Mouse (Mus musculus): ENCODE measurements around the gene Spata20. TPM values are rescaled to one million over a fixed set of nuclear protein-coding genes. Genes with fewer than 3 reads are reported as not detected.

Spata20 gene
- total RNA-seq, 2 experiments from 2014 or later, result 0.34 to 0.42 TPM

DNA sequence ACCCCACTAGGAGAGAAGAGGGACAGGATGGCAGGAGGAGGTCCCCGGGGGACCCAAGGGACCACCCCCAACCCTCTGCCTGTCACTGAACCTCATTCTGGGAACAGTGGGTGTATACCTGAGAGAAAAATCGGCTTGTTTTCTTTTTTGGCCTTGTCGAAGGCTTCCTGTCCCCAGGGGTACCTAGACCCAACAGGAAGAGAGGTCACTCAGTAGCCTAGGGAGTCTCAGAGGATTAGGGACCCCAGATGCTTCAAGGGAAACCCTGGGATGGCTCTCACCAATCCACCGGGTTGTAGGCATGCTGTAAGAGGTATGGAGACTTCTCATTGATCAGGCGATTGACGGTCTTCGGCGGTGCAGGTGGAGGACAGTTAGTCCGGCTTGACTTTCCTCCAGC, 1.3 kb downstream of the Spata20 start:
- no peak for DNase-seq (ENCODE audit: low spot score)
- intact Hi-C loops (cut with DNase I), result loop anchor here (5.0 kb wide), 2 partner anchors 247 to 352 kb away; no protein-coding TSS in a partner anchor

GRCm38 (mm10) chr11:94483921-94484320, 2.1 kb downstream of the Spata20 start:
- no peak for DNase-seq (ENCODE audit: low spot score)
- intact Hi-C loops (cut with DNase I), result no loop called here

DNA sequence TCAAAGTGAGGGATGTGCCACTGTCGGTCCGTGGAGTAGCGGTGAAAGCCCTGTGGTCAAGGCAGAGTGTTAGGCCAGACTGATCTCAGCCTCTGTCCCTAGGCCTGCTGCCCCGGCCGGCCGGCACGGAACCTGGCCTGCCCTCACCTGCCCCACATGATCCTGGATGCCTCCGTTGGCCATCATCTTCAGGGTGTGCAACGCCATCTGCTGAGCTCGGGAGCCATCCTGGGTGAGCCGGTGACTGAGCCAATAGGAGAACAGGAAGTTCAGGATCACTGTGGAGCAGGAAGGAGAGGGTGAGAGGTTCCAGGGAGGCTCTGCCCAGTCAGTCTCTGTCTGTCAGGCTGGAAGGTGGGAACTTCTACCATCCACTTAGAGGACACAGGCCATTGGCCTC, 2.5 kb downstream of the Spata20 start:
- intact Hi-C loops (cut with DNase I), result no loop called here
- DNase-seq (ENCODE audit: low spot score), result no peak

- DNase-seq (ENCODE audit: low spot score), result no peak
- intact Hi-C loops (cut with DNase I), result no loop called here
Measured at GRCm38 (mm10) chr11:94482738-94483137, 3.2 kb downstream of the Spata20 start.

DNA sequence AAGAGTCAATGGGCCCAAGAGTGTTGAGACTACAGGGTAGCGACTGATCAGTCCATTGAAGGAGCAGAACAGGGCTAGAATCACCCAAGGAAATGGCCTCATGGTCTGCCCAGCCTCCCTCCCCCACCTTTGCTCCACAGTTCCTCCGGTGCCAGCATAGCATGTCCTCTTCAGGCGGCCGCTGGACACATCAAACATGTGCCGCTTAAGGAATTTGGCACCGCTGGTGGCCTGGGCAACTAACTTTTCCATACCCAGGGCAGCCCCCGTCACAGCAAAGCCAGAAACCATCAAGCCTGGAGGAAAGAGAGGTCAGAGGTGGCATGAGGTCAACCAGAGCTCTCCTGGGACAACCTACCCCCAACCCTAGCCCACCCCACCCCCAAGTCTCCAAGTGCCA, 4.0 kb downstream of the Spata20 start:
- no peak for DNase-seq (ENCODE audit: low spot score)
- intact Hi-C loops (cut with DNase I), result no loop called here

- intact Hi-C loops (cut with DNase I), result no loop called here
- DNase-seq (ENCODE audit: low spot score), result no peak
Measured at GRCm38 (mm10) chr11:94480382-94480781, 5.6 kb downstream of the Spata20 start.

DNA sequence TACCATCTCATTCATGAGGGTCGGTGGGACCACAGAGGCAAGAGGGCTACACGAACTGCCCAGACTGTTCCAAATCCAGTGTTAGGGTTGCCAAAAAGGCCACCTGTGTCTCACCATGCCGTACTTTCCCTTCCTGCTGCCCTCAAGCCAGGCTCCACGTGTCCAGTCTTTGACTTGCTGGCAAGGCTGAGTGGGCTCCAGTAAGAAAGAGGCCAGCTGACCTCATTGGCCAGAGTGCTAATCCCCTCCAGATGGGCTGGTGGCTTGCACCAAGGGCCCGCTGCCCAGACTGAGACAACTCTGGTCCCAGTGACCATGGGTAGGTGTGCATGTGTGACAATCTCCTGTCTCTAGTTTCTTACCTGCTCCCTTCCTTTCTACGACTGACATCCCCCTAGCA, 8.3 kb downstream of the Spata20 start:
- DNase-seq (ENCODE audit: low spot score), result no peak
- intact Hi-C loops (cut with DNase I), result no loop called here

GRCm38 (mm10) chr11:94475722-94476121, 10.3 kb downstream of the Spata20 start:
- intact Hi-C loops (cut with DNase I), result no loop called here
- no peak for DNase-seq (ENCODE audit: low spot score)

DNA sequence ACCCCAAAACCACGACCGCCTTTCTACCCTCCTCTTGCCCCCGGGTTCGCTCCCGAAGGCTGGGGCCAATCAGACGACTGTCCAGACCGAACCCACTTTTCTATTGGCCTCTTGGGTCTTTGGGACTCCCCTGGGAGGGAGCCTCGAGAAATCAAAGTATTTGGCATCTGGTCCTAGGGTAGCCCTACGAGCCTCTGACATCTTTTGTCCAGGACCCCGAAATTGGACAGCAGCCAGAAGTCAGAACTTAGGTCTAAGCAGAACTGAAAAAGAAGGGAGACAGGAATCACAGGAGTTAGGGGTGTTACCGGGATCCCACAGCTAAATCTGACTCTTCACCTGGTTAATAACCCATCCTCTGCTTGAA, 11.5 kb downstream of the Spata20 start:
- intact Hi-C loops (cut with DNase I), result no loop called here
- no peak for DNase-seq (ENCODE audit: low spot score)

- intact Hi-C loops (cut with DNase I), result no loop called here
- DNase-seq (ENCODE audit: low spot score), result peak; percentile 87
Measured at GRCm38 (mm10) chr11:94473707-94474543, 12.1 kb downstream of the Spata20 start, which contains the start of gene Cacna1g. TSS of gene Cacna1g (minus strand) at chr11:94474198.

- intact Hi-C loops (cut with DNase I), result no loop called here
Measured at GRCm38 (mm10) chr11:94472916-94473706, 12.9 kb downstream of the Spata20 start.

GRCm38 (mm10) chr11:94472585-94472915, 13.4 kb downstream of the Spata20 start:
- DNase-seq (ENCODE audit: low spot score), result no peak
- intact Hi-C loops (cut with DNase I), result no loop called here

More at GRCm38 (mm10) chr11:94472916-94473706, 12.9 kb downstream of the Spata20 start:
- DNase-seq (ENCODE audit: low spot score), result no peak

DNA sequence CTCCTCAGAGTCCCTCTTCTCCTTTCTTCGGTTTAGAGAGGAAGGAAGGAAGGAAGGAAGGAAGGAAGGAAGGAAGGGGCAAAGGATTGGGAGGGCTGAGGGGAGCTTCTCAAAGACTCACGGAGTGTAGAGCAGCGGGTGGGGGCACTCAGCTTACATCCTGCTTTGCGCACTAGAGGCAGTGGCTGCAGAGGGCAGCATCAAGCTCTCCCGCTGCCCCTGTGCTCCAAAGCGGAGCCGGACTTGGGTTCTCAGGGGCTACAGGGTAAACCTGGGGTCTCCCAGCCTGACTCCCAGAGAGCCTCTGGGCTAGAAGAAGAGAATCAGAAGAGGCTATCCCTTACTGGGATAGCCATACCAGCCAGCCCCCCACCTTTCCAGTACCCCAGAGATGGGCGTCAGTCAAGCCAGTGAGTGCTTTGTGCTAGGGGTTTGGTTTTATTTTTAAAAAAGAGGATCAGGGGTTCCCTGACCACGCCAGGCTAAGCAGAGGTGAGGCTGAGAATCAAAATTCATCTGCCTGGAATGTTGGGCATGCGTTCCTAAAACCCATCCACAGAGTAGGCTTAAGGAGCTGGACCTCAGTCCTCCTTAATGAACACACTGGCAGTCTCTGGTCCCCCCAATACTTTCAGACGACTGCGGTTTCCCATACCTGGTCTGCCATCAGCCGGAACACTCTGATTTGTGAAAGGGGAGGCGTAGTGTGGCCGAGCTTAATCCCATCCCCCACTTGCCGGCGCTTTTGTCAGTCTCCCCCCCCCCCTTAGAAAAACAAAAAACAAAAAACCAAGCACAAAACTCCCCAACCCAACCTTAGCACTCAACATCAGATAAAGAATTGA, 14.0 kb downstream of the Spata20 start:
- intact Hi-C loops (cut with DNase I), result no loop called here

DNA sequence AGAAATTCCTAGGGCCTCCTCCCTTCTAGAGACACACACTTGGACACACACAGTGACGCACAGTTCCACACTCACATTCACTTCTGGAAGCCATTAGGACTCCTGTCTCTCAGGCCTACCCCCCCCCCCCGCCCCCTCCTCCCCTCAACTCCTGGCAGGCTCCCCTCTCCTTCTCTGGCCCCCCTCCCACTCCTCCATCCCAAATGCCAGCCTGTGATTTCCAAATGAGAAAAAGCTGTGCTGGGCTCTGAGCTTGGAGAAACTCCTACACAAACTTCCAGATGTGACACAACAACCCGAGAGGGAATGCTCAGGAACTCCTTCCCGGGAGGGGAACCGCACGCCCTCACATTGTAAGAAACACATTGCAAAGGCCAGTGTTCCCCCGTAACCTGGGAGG, 15.6 kb downstream of the Spata20 start:
- no peak for DNase-seq (ENCODE audit: low spot score)
- intact Hi-C loops (cut with DNase I), result no loop called here

More for the DNA sequence above, 14.0 kb downstream of the Spata20 start:
- DNase-seq (ENCODE audit: low spot score), result no peak

GRCm38 (mm10) chr11:94469136-94470064, 16.6 kb downstream of the Spata20 start:
- intact Hi-C loops (cut with DNase I), result no loop called here
- DNase-seq (ENCODE audit: low spot score), result no peak

- DNase-seq (ENCODE audit: low spot score), result no peak
- intact Hi-C loops (cut with DNase I), result no loop called here
Measured at GRCm38 (mm10) chr11:94468582-94469064, 17.4 kb downstream of the Spata20 start.

DNA sequence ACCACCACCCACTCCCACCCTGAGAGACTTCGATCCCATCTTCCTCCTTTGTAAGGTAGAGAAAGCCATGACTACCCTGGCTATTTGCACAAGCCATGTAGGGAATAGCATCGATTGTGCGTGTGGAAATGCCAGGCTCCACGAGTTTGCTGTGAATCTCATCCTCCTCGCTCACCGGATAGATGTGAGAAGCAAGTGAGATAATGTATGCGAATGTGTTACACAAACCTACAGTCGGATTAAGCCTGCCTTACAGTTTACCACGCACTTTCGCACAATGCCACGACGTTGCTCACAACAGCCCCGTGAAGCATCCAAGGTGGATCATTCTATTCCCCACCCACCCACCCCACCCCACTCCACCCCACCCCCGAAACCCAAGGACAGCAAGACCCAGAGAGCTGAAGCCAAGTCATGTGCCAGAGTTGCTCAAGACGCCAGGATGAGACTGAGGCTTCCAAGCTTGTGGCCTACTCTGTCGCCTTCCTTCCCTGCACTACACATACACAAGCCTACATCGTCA, 19.6 kb downstream of the Spata20 start:
- no peak for DNase-seq (ENCODE audit: low spot score)
- intact Hi-C loops (cut with DNase I), result no loop called here

DNA sequence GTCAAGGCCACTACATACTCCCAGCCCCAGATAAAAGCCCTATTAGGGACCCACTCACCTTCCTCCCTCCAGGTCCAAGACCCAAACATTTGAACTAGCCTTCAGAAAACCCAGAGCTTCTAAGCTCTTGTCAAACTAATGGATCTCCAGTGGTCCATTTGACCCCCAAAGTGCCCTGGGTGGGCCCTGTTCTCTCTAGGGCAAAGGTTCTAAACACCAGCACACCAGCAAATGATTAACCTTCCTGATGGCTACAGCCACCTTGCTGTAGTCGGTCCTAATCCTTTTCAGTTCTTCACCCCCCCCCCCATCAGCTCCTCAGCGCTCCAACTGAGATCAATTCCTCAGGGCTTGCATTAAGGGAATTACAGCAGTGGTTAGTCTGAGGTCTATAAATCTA, 21.8 kb downstream of the Spata20 start:
- intact Hi-C loops (cut with DNase I), result no loop called here

GRCm38 (mm10) chr11:94461856-94462255, 24.1 kb downstream of the Spata20 start:
- intact Hi-C loops (cut with DNase I), result no loop called here
- DNase-seq (ENCODE audit: low spot score), result no peak

More for the DNA sequence above, 21.8 kb downstream of the Spata20 start:
- DNase-seq (ENCODE audit: low spot score), result no peak
